Mouse (Mus musculus): ENCODE measurements at regions not wholly inside any gene's neighbourhood (a gene's known extent, or its start where the extent isn't known, plus 50 kb on each side); places are given as distances from the start of the nearest gene placed in this dataset.
A peak's percentile ranks its signal among the peaks of the same experiment; 100 is the strongest.

DNA sequence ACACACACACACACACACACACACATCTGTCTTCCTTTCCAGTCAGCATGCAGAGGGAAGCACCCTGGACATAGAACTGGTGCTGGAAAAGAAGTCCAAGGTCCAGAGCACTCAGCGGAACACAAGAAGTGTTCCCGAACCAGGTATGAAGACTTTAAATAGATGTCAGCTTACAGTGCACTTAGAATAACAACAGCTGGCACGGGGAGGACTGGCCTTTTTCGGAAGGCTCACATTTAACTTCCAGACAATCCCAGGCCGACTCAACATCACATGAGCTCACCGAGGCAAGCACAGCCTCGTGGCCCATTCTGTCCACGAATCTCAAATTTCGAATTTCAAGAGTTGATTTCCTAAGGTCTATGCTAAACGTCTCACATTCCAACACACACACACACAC is 70.9 kb upstream of the Slc25a33 start:
- no peak for DNase-seq (ENCODE audit: low spot score in 2 of 2)

DNA sequence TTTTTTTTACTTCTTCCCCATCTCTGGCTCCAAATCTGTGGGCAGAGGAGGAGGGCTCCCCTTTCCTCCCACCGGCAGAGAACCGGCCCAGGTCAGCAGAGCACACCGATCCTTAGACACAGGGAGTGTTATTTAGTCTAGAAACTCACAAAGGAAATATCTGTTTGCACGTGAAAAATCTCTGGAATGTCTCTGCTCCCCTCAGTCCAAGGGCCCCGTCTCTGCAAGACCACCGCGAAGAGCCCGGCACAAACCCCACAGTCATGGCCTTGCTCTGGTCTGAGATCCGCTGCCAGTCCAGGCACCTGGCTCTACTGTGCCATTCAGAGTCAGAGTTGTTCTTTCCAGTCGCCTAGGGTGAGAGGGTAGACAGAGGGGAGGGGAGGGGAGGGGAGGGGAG is 69.7 kb upstream of the Slc25a33 start:
- no peak for DNase-seq (ENCODE audit: low spot score in 2 of 2)

DNA sequence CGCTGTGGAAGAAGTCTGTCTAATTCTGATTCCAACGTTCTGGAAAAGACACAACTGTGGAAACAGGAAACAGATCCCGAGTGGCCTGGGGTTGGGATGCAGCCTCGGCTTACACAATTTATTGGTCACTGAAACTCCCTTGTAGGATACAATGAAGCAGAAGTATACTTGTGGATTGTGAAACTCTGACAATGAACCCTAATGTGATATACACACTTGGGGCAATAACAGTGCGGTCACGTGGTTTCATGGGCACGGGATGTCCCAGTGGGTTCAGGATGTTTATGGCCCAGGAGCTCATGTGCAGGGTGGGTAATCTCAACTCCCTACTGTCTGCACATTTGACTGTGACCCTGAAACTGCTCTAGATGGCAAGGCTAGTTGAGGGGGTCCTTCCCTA is 68.8 kb upstream of the Slc25a33 start:
- no peak for DNase-seq (ENCODE audit: low spot score in 2 of 2)

DNA sequence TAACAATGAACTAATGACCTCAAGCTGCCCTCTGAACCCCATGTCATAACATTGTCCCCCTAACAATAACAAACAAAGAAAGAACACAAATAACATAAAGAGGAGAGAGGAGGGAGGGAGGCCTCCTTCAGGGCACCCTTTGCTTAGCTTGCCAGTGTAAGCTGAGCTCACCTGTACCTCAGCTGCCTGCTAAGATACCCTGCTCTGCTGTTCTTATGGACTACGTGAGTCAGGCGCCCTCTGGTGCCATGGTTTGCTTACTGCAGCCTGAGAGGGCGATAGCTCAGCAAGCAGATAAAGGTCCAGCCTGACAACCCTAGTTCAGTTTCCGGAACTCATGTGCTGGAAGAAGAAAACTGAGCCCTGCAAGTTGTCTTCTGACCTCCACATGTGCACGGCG is 67.8 kb upstream of the Slc25a33 start:
- DNase-seq (ENCODE audit: low spot score in 2 of 2) = peak in 1 of 2 experiments; percentile 40

DNA sequence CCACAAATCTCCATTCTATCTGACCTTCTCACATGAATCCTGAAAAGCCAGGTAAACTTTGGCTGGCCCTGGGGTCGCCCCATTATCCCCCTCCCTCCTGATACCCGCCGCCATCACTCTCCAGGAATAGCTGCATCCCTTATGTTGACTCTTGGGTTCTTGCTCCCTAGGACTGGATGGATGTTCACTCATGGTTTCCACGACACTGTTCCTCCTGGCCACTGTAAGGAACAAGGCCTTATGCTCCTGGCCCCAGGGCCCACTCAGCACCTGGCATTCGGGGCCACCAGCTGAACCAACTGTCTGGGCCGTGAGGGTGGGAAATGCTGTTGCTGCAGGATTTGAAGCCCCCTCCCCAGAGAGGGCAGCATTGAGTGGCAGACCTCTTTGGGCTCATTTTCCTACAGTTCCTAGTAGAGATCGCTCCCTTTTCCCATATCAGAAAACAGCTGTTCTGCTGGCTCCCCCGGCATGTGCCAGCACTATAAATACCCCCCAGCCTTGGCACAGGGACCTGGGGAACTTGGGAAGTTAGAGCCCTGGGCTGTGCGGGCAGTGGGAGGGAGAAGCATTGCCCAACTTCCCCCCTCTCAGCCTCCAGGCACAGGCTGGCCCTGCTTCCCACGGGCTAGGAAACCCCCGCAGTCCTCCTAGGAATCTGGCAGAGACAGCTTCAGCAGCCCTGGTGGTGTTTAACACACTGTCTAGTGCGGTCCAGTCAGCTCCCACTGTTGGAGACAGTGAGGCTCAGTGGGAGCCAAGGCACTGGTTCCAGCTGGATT is 66.6 kb upstream of the Slc25a33 start:
- DNase-seq (ENCODE audit: low spot score in 2 of 2) = no peak

DNA sequence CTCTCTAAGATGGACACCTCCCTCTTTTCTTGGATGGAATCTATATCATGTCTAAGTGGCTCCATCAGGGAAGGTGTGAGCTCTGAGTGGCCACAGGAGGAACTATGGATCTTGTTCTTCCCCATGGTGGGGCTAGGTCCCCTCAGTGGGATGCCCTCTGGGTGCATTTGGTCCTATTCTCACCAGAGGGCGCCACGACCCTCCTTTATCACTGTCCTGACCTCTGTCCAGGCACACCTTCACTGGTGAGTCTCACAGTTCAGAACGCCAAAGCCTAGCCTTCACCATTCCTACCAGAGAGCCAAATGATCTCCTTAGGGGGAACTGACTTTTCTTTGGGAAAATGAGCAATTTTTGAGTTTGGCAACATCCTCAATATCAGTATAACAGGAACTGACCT is 64.6 kb upstream of the Slc25a33 start:
- DNase-seq (ENCODE audit: low spot score in 2 of 2) = peak; percentile 51 to 61

DNA sequence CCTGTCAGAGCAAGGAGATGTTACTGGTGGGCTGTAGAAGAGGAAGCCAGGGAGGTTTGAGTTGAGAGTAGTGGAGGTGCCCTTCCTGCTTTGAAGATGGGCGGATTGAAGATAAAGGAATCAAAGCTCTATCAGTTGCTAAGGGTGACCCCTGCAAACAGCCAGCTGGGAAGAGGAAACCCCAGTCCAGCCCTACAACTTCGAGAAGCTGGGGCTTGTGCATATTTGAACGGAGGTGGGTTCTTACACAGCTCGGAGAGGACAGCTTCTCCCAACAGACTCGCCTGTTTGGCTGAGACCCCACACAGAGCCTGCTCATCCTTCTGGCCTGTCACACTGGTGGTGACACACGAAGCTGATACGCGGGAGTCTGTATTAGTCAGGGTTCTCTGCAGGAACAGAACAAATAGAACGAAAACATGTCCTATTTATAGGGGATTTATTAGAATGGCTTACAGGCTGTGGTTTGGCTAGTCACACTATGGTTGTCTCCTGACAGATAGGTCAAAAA is 60.6 kb upstream of the Slc25a33 start:
- DNase-seq (ENCODE audit: low spot score in 2 of 2) = no peak

DNA sequence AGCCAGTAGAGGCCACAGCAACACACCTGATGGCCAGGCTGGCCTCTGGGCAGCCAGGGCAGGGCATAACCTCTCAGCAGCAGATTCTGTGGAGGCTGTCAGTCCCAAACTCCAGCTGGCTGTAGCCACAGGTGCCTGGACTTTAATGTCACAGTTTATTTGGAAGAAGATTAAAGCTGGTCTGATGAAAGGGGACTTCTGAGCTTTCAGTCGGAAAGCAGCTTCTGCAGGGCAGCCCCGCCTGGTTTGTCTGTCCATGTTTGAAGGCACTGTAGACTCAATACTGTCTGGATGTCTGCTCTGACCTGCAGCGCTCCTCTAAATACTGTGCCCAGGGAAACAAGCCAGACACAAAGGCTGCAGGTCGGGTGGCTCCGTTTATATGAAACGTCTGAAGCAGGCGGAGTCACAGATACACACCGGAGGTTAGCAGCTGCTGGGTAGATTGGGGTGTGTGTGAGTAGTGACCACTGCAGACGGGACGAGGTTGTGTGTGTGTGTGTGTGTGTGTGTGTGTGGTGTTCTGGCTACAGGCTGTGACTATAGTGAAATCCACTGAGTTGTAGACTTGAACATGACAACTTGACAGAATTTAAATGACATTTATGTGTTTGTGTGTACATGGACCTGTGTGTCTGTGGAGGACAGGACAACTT is 58.5 kb upstream of the Slc25a33 start:
- no peak for DNase-seq (ENCODE audit: low spot score in 2 of 2)

DNA sequence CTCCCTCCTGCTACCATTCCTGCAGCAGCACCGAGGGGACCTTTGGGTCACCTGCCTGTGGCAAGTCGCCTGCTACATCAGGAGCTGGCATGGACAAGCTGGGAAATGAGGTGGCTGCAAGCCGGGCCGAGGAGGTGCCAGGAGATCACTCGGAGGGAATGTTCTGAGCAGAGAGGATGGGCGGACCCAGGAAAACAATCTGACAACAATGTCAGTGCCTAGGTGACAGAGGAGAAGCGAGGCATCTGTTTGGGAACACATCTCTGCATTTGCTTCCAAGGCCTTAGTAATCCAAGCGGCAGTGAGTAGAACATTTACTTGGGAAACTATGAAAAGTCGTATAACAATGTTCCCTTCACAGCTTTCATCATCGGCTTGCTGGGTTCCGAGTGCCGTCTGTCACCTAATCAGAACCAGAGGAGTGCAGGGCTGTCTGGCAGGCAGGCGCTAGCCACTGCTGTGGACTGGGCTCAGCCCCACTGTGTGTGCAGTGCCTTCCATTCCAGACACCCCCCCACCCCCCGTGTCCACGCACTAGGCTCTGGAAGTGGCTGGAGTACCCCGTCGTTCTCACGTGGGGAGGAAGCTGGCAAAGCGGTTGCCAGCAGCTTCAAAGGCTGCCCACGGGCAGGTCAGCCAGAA is 56.6 kb upstream of the Slc25a33 start:
- DNase-seq (ENCODE audit: low spot score in 2 of 2) = no peak

DNA sequence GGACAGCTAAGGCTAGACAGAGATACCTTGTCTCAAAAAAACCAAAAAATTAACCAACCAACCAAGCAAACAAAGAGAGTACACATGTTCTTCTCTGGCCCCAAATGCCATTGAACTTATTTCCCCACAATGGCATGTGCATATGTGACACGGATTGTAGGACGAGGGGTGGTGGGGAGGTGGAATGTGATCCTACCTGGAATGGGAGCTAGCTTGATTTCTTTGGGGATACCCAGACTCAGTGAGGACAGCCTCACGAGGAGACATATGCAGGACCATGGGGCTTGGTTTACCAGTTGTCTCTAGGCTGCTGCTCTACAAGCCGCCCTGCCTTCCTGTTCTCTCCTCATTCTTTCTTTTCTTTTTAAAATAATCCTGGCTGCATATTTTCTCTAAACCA is 55.9 kb upstream of the Slc25a33 start:
- DNase-seq (ENCODE audit: low spot score in 2 of 2) = no peak

DNA sequence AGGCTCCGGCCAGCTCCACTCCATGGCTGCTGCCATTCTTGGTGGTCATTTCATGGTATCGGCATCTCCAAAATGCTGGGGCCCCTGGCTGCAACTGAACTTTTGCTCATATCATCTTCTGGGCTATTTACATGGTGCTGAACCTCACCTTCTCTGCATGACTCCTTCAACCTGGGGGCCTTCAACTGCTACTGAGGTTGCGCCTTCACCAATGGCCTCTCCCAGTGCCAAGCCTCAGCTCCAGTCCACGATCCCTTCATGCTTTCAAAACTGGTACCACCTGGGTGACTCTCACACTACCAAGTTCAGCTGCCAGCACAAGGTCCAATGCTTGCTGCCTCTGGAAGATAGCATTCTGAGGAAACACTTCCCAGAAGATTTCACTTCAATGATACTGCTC is 53.7 kb upstream of the Slc25a33 start:
- DNase-seq (ENCODE audit: low spot score in 2 of 2) = no peak
